Mouse (Mus musculus): ENCODE data around the gene Mus81. TPM values are rescaled to one million over a fixed set of nuclear protein-coding genes. Genes with fewer than 3 reads are reported as not detected.
A peak's percentile ranks its signal among the peaks of the same experiment; 100 is the strongest.
"Not testable (repeated sequence)": the region's sequence is repeated elsewhere in the genome, so short reads cannot be mapped to it uniquely, and the experiment has no call there.

Gene Mus81
- polyA plus RNA-seq, 1 experiment from 2014 or later, result 38.4 TPM

- Histone ChIP-seq H3K4me3 (ENCODE audit: low read depth, low read length) (no peak overlapping the region), H3K9me3 (ENCODE audit: control insufficient read depth, low read length) (no peaks in the 10 kb centered on the region), H3K4me1 (ENCODE audit: control insufficient read depth, insufficient read depth, low read length) (peaks cover 19% of the 10 kb centered on the region), H3K4me2 (no peak overlapping the region), H3K9ac (ENCODE audit: low read length) (no peak overlapping the region), H3K27ac (ENCODE audit: low read depth, low read length) (no peak overlapping the region), H3K27me3 (ENCODE audit: control insufficient read depth, insufficient read depth, low read length) (no peaks in the 10 kb centered on the region), H3K36me3 (ENCODE audit: control insufficient read depth, insufficient read depth, low read length) (peaks cover 14% of the 10 kb centered on the region)
- ATAC-seq (ENCODE audit: low FRiP score), result no peak
- DNase-seq (ENCODE audit: low spot score, missing footprints), result no peak
- WGBS, result 88% methylated on average over 3 of the region's 3 CpGs
Observed at GRCm38 (mm10) chr19:5494314-5494713, 6.1 kb upstream of the Mus81 start.

- Histone ChIP-seq H3K36me3 (ENCODE audit: control insufficient read depth, insufficient read depth, low read length) (peaks cover 14% of the 10 kb centered on the region), H3K4me1 (ENCODE audit: control insufficient read depth, insufficient read depth, low read length) (peaks cover 24% of the 10 kb centered on the region)
- H3K9me3 ChIP-seq (ENCODE audit: control insufficient read depth, low read length); H3K4me2 ChIP-seq; H3K27me3 ChIP-seq (ENCODE audit: control insufficient read depth, insufficient read depth, low read length); H3K4me3 ChIP-seq (ENCODE audit: low read depth, low read length); H3K27ac ChIP-seq (ENCODE audit: low read depth, low read length); ATAC-seq (ENCODE audit: low FRiP score); H3K9ac ChIP-seq (ENCODE audit: low read length); DNase-seq (ENCODE audit: low spot score, missing footprints): not testable (repeated sequence)
- 66% methylated on average over 9 of the region's 9 CpGs for WGBS
Observed at GRCm38 (mm10) chr19:5493301-5493721, 5.1 kb upstream of the Mus81 start.

DNA sequence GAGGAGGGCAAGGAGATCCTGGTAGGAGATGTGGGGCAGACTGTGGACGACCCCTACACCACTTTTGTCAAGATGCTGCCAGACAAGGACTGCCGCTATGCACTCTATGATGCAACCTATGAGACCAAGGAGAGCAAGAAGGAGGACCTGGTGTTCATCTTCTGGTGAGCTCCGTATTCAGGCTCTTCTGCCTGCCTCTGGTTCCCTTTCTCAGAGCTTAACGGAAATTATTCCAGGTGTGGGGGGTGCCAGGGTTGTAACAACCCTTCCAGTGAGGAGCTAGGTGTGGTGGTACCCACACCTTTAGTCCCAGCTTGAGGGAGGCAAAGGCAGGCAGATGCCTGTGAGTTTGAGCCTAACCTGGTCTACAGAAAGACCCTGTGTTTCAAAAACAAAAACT lies 4.4 kb upstream of the Mus81 start:
- no peak overlapping the region for H3K9ac ChIP-seq (ENCODE audit: low read length)
- no peaks in the 10 kb centered on the region for H3K27me3 ChIP-seq (ENCODE audit: control insufficient read depth, insufficient read depth, low read length)
- WGBS, result 92% methylated on average over 4 of the region's 4 CpGs
- H3K4me2 ChIP-seq, result no peak overlapping the region
- H3K27ac ChIP-seq (ENCODE audit: low read depth, low read length), result no peak overlapping the region
- peaks cover 25% of the 10 kb centered on the region for H3K4me1 ChIP-seq (ENCODE audit: control insufficient read depth, insufficient read depth, low read length)
- H3K4me3 ChIP-seq (ENCODE audit: low read depth, low read length), result no peak overlapping the region
- H3K9me3 ChIP-seq (ENCODE audit: control insufficient read depth, low read length), result no peaks in the 10 kb centered on the region
- DNase-seq (ENCODE audit: low spot score, missing footprints) (no peak), ATAC-seq (ENCODE audit: low FRiP score) (no peak)
- H3K36me3 ChIP-seq (ENCODE audit: control insufficient read depth, insufficient read depth, low read length), result peaks cover 14% of the 10 kb centered on the region

- DNase-seq (ENCODE audit: low spot score, missing footprints) (peak; percentile 97), ATAC-seq (ENCODE audit: low FRiP score) (peak; percentile 8; the same call in 1 of the 2 replicates)
- under 1% methylated on average over 58 of the region's 59 CpGs for whole genome bisulfite sequencing
- Histone ChIP-seq H3K27ac (ENCODE audit: low read depth, low read length) (peak overlapping the region; percentile 99), H3K27me3 (ENCODE audit: control insufficient read depth, insufficient read depth, low read length) (no peaks in the 10 kb centered on the region), H3K4me1 (ENCODE audit: control insufficient read depth, insufficient read depth, low read length) (peaks cover 33% of the 10 kb centered on the region), H3K9me3 (ENCODE audit: control insufficient read depth, low read length) (no peaks in the 10 kb centered on the region), H3K4me3 (ENCODE audit: low read depth, low read length) (peak overlapping the region; percentile 98), H3K36me3 (ENCODE audit: control insufficient read depth, insufficient read depth, low read length) (peaks cover 12% of the 10 kb centered on the region), H3K4me2 (peak overlapping the region; percentile 87), H3K9ac (ENCODE audit: low read length) (peak overlapping the region; percentile 96)
Observed at GRCm38 (mm10) chr19:5490898-5491708, 2.9 kb upstream of the Mus81 start.

DNA sequence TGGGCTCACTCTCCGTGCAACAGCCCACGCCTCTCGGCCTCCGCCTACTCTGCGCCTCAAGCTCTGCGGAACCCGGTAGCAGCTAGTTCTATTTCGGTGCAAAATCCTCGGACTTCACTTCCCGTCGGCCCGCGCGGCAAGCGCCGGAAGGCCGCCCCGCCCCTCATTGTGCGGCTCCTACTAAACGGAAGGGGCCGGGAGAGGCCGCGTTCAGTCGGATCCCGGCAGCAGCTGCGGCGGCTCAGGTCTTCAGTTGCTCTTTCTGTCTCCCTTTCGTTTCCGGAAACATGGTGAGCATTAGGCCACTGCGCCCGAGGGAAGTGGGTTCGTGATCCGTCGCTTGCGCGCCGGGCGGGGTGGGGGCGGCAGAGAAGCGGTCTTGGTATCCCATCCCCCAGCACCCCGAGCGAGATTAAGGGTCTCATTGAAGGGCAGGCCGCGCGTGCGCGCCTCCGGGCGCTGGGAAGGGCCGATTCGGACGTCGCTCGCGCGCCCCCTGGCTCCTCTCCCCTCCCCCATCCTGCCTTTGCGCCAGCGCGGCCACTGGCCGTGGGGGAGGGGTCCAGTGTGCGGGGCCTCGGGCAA lies 2.2 kb upstream of the Mus81 start, which contains the start of gene Cfl1:
Gene Cfl1, plus strand, starts transcription at position 143 of the 585 bp plus-strand sequence.
- H3K4me3 ChIP-seq (ENCODE audit: low read depth, low read length), result peak within 1 kb of the TSS; percentile 98
- H3K27ac ChIP-seq (ENCODE audit: low read depth, low read length), result peak within 1 kb of the TSS; percentile 99
- peaks cover 12% of the 10 kb centered on the region for H3K36me3 ChIP-seq (ENCODE audit: control insufficient read depth, insufficient read depth, low read length)
- no peaks in the 10 kb centered on the region for H3K27me3 ChIP-seq (ENCODE audit: control insufficient read depth, insufficient read depth, low read length)
- no peaks in the 10 kb centered on the region for H3K9me3 ChIP-seq (ENCODE audit: control insufficient read depth, low read length)
- ATAC-seq (ENCODE audit: low FRiP score), result peak; percentile 72
- H3K4me1 ChIP-seq (ENCODE audit: control insufficient read depth, insufficient read depth, low read length), result peaks cover 33% of the 10 kb centered on the region
- peak within 1 kb of the TSS; percentile 87 for H3K4me2 ChIP-seq
- H3K9ac ChIP-seq (ENCODE audit: low read length), result peak within 1 kb of the TSS; percentile 96
- peak; percentile 99 for DNase-seq (ENCODE audit: low spot score, missing footprints)
- WGBS, result under 1% methylated on average over 60 of the region's 62 CpGs

DNA sequence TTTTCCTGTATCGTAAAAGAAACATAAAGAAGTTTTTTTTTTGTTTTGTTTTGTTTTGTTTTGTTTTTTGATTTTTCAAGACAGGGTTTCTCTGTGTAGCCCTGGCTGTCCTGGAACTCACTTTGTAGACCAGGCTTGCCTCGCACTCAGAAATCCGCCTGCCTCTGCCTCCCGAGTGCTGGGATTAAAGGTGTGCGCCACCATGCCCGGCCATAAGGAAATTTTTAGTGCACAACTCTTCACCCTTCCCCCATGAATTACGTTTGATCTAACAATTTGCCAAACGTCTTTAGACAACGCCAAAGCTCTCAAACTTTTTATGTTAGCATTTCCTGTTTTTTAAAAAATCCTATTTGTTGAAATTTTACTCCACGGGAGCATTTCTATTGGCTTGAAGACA lies 1.5 kb upstream of the Mus81 start:
- H3K27me3 ChIP-seq (ENCODE audit: control insufficient read depth, insufficient read depth, low read length); H3K9me3 ChIP-seq (ENCODE audit: control insufficient read depth, low read length); ATAC-seq (ENCODE audit: low FRiP score); DNase-seq (ENCODE audit: low spot score, missing footprints); H3K9ac ChIP-seq (ENCODE audit: low read length): not testable (repeated sequence)
- Histone ChIP-seq H3K4me3 (ENCODE audit: low read depth, low read length) (peak overlapping the region; percentile 98), H3K27ac (ENCODE audit: low read depth, low read length) (peak overlapping the region; percentile 99; the same call in 1 of the 2 replicates), H3K4me1 (ENCODE audit: control insufficient read depth, insufficient read depth, low read length) (peaks cover 33% of the 10 kb centered on the region), H3K4me2 (peak overlapping the region; percentile 87; the same call in 1 of the 2 replicates), H3K36me3 (ENCODE audit: control insufficient read depth, insufficient read depth, low read length) (peaks cover 12% of the 10 kb centered on the region)
- 58% methylated on average over 10 of the region's 10 CpGs for WGBS

DNA sequence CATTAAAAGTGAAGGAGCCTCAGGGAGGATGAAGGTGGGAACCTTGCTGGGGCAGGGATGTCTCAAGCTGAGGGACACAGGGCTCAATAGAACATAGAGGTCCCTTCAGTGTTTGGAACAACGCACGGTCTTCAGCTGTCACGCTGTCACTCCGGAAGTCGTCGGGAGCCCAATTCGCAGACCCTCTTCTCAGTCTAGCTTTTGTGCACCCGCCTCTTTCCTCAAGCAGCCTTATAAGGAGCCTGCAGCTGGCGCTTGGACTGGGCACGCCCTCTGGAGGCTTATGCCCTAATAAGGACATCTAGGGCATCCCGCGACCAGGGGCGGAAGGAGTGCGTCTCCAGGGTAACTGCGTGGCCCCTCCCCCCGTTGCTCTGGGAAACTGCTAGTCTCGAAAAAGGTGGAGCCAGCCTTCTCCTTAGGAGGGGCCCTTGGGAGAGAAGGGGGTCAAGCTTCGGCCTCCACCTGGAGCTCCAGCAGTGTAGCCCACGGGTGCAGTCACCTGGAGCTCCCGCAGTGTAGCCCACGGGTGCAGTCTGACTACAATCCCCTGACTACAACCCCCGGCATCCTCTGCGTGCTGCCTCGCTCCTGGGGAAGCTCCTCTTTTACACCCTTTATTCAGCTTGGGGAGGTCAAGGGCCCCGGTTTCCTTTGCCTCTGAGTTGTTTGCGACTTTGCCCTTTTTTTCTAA lies 823 bp upstream of the Mus81 start:
- Histone ChIP-seq H3K4me2 (peak overlapping the region; percentile 77), H3K4me3 (ENCODE audit: low read depth, low read length) (peak overlapping the region; percentile 47), H3K27me3 (ENCODE audit: control insufficient read depth, insufficient read depth, low read length) (no peaks in the 10 kb centered on the region), H3K4me1 (ENCODE audit: control insufficient read depth, insufficient read depth, low read length) (peaks cover 33% of the 10 kb centered on the region), H3K9ac (ENCODE audit: low read length) (peak overlapping the region; percentile 63), H3K27ac (ENCODE audit: low read depth, low read length) (peak overlapping the region; percentile 97), H3K36me3 (ENCODE audit: control insufficient read depth, insufficient read depth, low read length) (peaks cover 10% of the 10 kb centered on the region), H3K9me3 (ENCODE audit: control insufficient read depth, low read length) (no peaks in the 10 kb centered on the region)
- DNase-seq (ENCODE audit: low spot score, missing footprints), result peak; percentile 100
- peak; percentile 82 for ATAC-seq (ENCODE audit: low FRiP score)
- under 1% methylated on average over 26 of the region's 26 CpGs for WGBS

- H3K9me3 ChIP-seq (ENCODE audit: control insufficient read depth, low read length), result no peaks in the 10 kb centered on the region
- no peak overlapping the region for H3K9ac ChIP-seq (ENCODE audit: low read length)
- no peak overlapping the region for H3K27ac ChIP-seq (ENCODE audit: low read depth, low read length)
- WGBS, result 93% methylated on average over 4 of the region's 4 CpGs
- no peaks in the 10 kb centered on the region for H3K27me3 ChIP-seq (ENCODE audit: control insufficient read depth, insufficient read depth, low read length)
- H3K4me3 ChIP-seq (ENCODE audit: low read depth, low read length), result no peak overlapping the region
- DNase-seq (ENCODE audit: low spot score, missing footprints) (no peak), ATAC-seq (ENCODE audit: low FRiP score) (no peak)
- H3K4me1 ChIP-seq (ENCODE audit: control insufficient read depth, insufficient read depth, low read length), result peaks cover 24% of the 10 kb centered on the region
- no peaks in the 10 kb centered on the region; the same call in none of the 2 replicates for H3K36me3 ChIP-seq (ENCODE audit: control insufficient read depth, insufficient read depth, low read length)
- H3K4me2 ChIP-seq, result no peak overlapping the region
Observed at GRCm38 (mm10) chr19:5486771-5487170, 1.4 kb downstream of the Mus81 start.

All from midbrain, embryonic 11.5 days (tissue).